Mouse (Mus musculus) gastrocnemius, adult 8-10 months (tissue): Measurements from ENCODE around the gene Adipor2. TPM values are rescaled to one million over a fixed set of nuclear protein-coding genes. Genes with fewer than 3 reads are reported as not detected.

Source experiments
- DNase-seq, 2 experiments: peaks; one replicate each; pipeline ENCODE4 v3.0.0; 2022; ENCODE audit warnings: low spot score in 2 of 2
- total RNA-seq, 4 experiments: library from RNA; stranded (reverse); gene quantifications; 2 replicates each; pipeline ENCODE4 v1.2.4; 2022

Gene Adipor2
- total RNA-seq, 4 experiments from 2014 or later = 89.7 to 104 (median 97.1) TPM

- DNase-seq = no peak
These were observed 103.7 kb downstream of the Adipor2 start for GRCm38 (mm10) chr6:119313588-119314375.

- no peak for DNase-seq
These were observed 104.4 kb downstream of the Adipor2 start for GRCm38 (mm10) chr6:119313096-119313495.

DNA sequence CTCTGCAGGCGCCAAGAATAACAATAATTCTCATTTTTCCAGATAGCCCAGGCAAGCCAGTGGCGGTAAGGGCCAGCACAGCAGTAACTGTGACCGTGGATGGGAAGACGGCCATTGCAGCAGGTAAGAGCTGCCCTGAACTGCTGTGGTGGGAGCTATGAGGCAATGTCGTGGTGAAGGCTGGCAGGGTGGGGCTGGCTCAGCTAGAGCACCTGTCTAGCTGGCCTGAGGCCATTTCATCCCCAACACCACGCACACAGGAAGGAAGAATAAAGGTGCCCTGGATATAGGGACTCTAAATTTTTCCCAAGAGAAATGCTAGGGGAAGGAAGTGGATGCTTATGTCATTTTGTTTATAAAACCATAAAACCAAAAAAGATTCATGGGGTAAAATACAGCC is 105.1 kb downstream of the Adipor2 start:
- no peak for DNase-seq

DNA sequence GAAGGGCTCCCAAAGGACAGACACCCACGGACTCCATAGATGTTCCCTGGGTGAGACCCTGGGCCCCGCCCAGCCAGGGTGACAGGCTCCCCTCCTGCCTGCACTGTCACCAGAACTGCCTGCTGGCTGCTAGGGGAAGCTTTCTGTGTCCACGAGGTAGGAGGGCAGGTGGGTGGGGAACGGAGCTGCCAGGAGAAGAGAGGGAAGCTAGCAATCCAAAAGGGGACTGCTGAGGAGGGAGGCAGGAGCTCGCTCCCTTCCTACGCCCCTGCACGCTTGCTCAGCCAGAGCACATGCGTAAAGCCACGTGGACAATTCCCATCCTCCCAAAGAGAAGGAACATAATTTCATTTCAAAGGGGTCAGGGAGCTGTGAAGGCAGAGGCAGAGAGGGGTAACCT is 107.3 kb downstream of the Adipor2 start:
- no peak for DNase-seq

DNA sequence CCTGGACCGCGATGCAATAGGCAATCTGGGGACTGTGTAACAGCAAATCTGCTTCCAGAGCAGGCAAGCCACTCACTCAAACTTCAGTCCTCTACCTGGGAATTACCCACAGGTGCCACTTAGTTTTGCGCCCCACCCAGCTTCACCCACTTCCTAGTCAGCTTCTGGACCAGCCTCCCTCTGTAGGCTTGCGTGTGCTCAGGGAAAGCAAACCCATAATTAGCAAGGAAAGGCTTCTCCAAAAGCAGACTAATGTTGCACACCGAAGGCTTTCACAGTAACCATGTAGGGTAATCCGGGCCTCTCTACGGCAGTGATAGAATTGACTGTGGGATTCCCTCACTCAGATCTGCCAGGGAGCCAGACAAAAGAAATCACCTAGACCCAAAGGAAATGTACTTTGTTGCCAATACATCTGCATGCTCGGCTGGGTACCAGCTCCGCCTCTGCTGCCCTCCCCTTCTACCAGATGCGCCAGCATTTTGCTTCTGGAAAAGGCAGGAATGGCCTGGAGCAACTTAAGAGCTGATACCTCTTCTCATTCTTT is 109.6 kb downstream of the Adipor2 start:
- DNase-seq = no peak

GRCm38 (mm10) chr6:119303331-119303730 is 114.2 kb downstream of the Adipor2 start:
- DNase-seq = no peak

Other genes with a start within 250 kb of the Adipor2 start
- gene Dcp1b, start 242.5 kb downstream of the Adipor2 start, total RNA-seq = 1 to 10 TPM; 3.3 to 6.1 (median 4.4) TPM
- 1 to 10 TPM in 2 of 4 experiments, under 1 TPM in 2; 0.61 to 1.3 (median 0.90) TPM for gene Cacna1c, start 221.3 kb downstream of the Adipor2 start, total RNA-seq
- 1 to 10 TPM in 3 of 4 experiments, under 1 TPM in 1; 0.11 to 2.2 (median 1.6) TPM for gene Cacna2d4, start 181.2 kb downstream of the Adipor2 start, total RNA-seq
- under 1 TPM; 0.07 to 0.31 (median 0.19) TPM for gene Lrtm2, start 86.9 kb downstream of the Adipor2 start, total RNA-seq
- 10 to 100 TPM; 10.2 to 13.8 (median 11.8) TPM for gene Fbxl14, start 62.0 kb upstream of the Adipor2 start, total RNA-seq
- gene Wnt5b, start 126.6 kb upstream of the Adipor2 start, total RNA-seq = 1 to 10 TPM; 1.3 to 1.9 (median 1.7) TPM